Mouse (Mus musculus): Measurements from ENCODE around the gene Specc1. TPM values are rescaled to one million over a fixed set of nuclear protein-coding genes. Genes with fewer than 3 reads are reported as not detected.

Gene Specc1
- polyA plus RNA-seq, 1 experiment from 2014 or later = 8.8 TPM

GRCm38 (mm10) chr11:62128197-62128596 lies 171.6 kb downstream of the Specc1 start:
- Histone ChIP-seq H3K4me3 (no peak overlapping the region), H3K27me3 (no peaks in the 10 kb centered on the region), H3K9ac (no peak overlapping the region), H3K4me2 (no peak overlapping the region), H3K4me1 (0 out of 2 replicates have a peak, but pooled peaks cover 2% of the 10 kb centered on the region), H3K9me3 (no peaks in the 10 kb centered on the region), H3K27ac (no peak overlapping the region), H3K36me3 (0 out of 2 replicates have a peak, but pooled peaks cover 7% of the 10 kb centered on the region)
- ATAC-seq (ENCODE audit: insufficient number of reproducible peaks, low FRiP score, low TSS enrichment, low read depth) = no peak
- 80% methylated on average over 8 of the region's 8 CpGs for WGBS

- H3K27me3 ChIP-seq = no peaks in the 10 kb centered on the region
- H3K4me1 ChIP-seq = 0 out of 2 replicates have a peak, but pooled peaks cover 2% of the 10 kb centered on the region
- no peak overlapping the region for H3K9ac ChIP-seq
- no peaks in the 10 kb centered on the region for H3K9me3 ChIP-seq
- no peak for ATAC-seq (ENCODE audit: insufficient number of reproducible peaks, low FRiP score, low TSS enrichment, low read depth)
- WGBS = 76% methylated on average over 3 of the region's 3 CpGs
- no peak overlapping the region for H3K27ac ChIP-seq
- no peak overlapping the region for H3K4me2 ChIP-seq
- 0 out of 2 replicates have a peak, but pooled peaks cover 7% of the 10 kb centered on the region for H3K36me3 ChIP-seq
- H3K4me3 ChIP-seq = no peak overlapping the region
Measured at GRCm38 (mm10) chr11:62130191-62130590, 173.6 kb downstream of the Specc1 start.

- Histone ChIP-seq H3K27me3 (no peaks in the 10 kb centered on the region), H3K4me2 (no peak overlapping the region)
- ATAC-seq (ENCODE audit: insufficient number of reproducible peaks, low FRiP score, low TSS enrichment, low read depth) = no peak
Measured at GRCm38 (mm10) chr11:62130685-62131295, 174.2 kb downstream of the Specc1 start.

GRCm38 (mm10) chr11:62131601-62132000 lies 175.0 kb downstream of the Specc1 start:
- WGBS = 77% methylated on average over 4 of the region's 4 CpGs

More at GRCm38 (mm10) chr11:62130685-62131295, 174.2 kb downstream of the Specc1 start:
- 0 out of 2 replicates have a peak, but pooled peaks cover 2% of the 10 kb centered on the region for H3K4me1 ChIP-seq
- H3K4me3 ChIP-seq = no peak overlapping the region
- H3K9ac ChIP-seq = no peak overlapping the region
- H3K9me3 ChIP-seq = no peaks in the 10 kb centered on the region
- 0 out of 2 replicates have a peak, but pooled peaks cover 7% of the 10 kb centered on the region for H3K36me3 ChIP-seq
- 50% methylated on average over 2 of the region's 2 CpGs for WGBS
- H3K27ac ChIP-seq = no peak overlapping the region

GRCm38 (mm10) chr11:62134191-62134590 lies 177.6 kb downstream of the Specc1 start:
- no peak for ATAC-seq (ENCODE audit: insufficient number of reproducible peaks, low FRiP score, low TSS enrichment, low read depth)
- WGBS = 86% methylated on average over 2 of the region's 2 CpGs

More at GRCm38 (mm10) chr11:62131601-62132000, 175.0 kb downstream of the Specc1 start:
- H3K4me1 ChIP-seq = 0 out of 2 replicates have a peak, but pooled peaks cover 2% of the 10 kb centered on the region
- no peak overlapping the region for H3K9ac ChIP-seq
- H3K36me3 ChIP-seq = 0 out of 2 replicates have a peak, but pooled peaks cover 7% of the 10 kb centered on the region
- H3K4me3 ChIP-seq = no peak overlapping the region
- no peak overlapping the region for H3K4me2 ChIP-seq
- H3K27ac ChIP-seq = no peak overlapping the region
- ATAC-seq (ENCODE audit: insufficient number of reproducible peaks, low FRiP score, low TSS enrichment, low read depth) = no peak
- H3K9me3 ChIP-seq = no peaks in the 10 kb centered on the region
- no peaks in the 10 kb centered on the region for H3K27me3 ChIP-seq

GRCm38 (mm10) chr11:62145216-62146110 lies 188.9 kb downstream of the Specc1 start:
- H3K9ac ChIP-seq = no peak overlapping the region
- no peaks in the 10 kb centered on the region for H3K27me3 ChIP-seq
- H3K4me1 ChIP-seq = no peaks in the 10 kb centered on the region
- H3K27ac ChIP-seq = no peak overlapping the region
- H3K36me3 ChIP-seq = peaks cover 6% of the 10 kb centered on the region
- no peaks in the 10 kb centered on the region for H3K9me3 ChIP-seq
- WGBS = 65% methylated on average over 7 of the region's 7 CpGs
- H3K4me3 ChIP-seq = no peak overlapping the region
- no peak for ATAC-seq (ENCODE audit: insufficient number of reproducible peaks, low FRiP score, low TSS enrichment, low read depth)
- no peak overlapping the region for H3K4me2 ChIP-seq

More at GRCm38 (mm10) chr11:62134191-62134590, 177.6 kb downstream of the Specc1 start:
- Histone ChIP-seq H3K27ac (no peak overlapping the region), H3K27me3 (no peaks in the 10 kb centered on the region), H3K9ac (no peak overlapping the region), H3K4me3 (no peak overlapping the region), H3K36me3 (0 out of 2 replicates have a peak, but pooled peaks cover 7% of the 10 kb centered on the region), H3K4me1 (no peaks in the 10 kb centered on the region), H3K4me2 (no peak overlapping the region), H3K9me3 (no peaks in the 10 kb centered on the region)

GRCm38 (mm10) chr11:62146661-62147060 lies 190.1 kb downstream of the Specc1 start:
- H3K9ac ChIP-seq = no peak overlapping the region
- ATAC-seq (ENCODE audit: insufficient number of reproducible peaks, low FRiP score, low TSS enrichment, low read depth) = no peak
- 79% methylated on average over 1 of the region's 1 CpGs for WGBS

GRCm38 (mm10) chr11:62148026-62148425 lies 191.5 kb downstream of the Specc1 start:
- H3K9ac ChIP-seq = no peak overlapping the region
- H3K9me3 ChIP-seq = no peaks in the 10 kb centered on the region
- 82% methylated on average over 3 of the region's 3 CpGs for whole genome bisulfite sequencing
- H3K4me1 ChIP-seq = no peaks in the 10 kb centered on the region
- H3K27ac ChIP-seq = no peak overlapping the region
- H3K27me3 ChIP-seq = no peaks in the 10 kb centered on the region
- no peak for ATAC-seq (ENCODE audit: insufficient number of reproducible peaks, low FRiP score, low TSS enrichment, low read depth)
- H3K36me3 ChIP-seq = peaks cover 6% of the 10 kb centered on the region
- no peak overlapping the region for H3K4me2 ChIP-seq
- H3K4me3 ChIP-seq = no peak overlapping the region

More at GRCm38 (mm10) chr11:62146661-62147060, 190.1 kb downstream of the Specc1 start:
- Histone ChIP-seq H3K27me3 (no peaks in the 10 kb centered on the region), H3K36me3 (peaks cover 6% of the 10 kb centered on the region), H3K27ac (no peak overlapping the region), H3K4me3 (no peak overlapping the region), H3K9me3 (no peaks in the 10 kb centered on the region), H3K4me2 (no peak overlapping the region), H3K4me1 (no peaks in the 10 kb centered on the region)

GRCm38 (mm10) chr11:62148449-62148848 lies 191.9 kb downstream of the Specc1 start:
- no peak for ATAC-seq (ENCODE audit: insufficient number of reproducible peaks, low FRiP score, low TSS enrichment, low read depth)
- Histone ChIP-seq H3K4me1 (no peaks in the 10 kb centered on the region), H3K9ac (no peak overlapping the region)

GRCm38 (mm10) chr11:62153057-62153456 lies 196.5 kb downstream of the Specc1 start:
- Histone ChIP-seq H3K4me2 (no peak overlapping the region), H3K4me3 (no peak overlapping the region), H3K27me3 (no peaks in the 10 kb centered on the region), H3K36me3 (no peaks in the 10 kb centered on the region; the same call in 1 of the 2 replicates), H3K4me1 (no peaks in the 10 kb centered on the region), H3K9me3 (no peaks in the 10 kb centered on the region), H3K9ac (no peak overlapping the region), H3K27ac (no peak overlapping the region)
- no peak for ATAC-seq (ENCODE audit: insufficient number of reproducible peaks, low FRiP score, low TSS enrichment, low read depth)
- WGBS = 83% methylated on average over 4 of the region's 4 CpGs

More at GRCm38 (mm10) chr11:62148449-62148848, 191.9 kb downstream of the Specc1 start:
- peaks cover 6% of the 10 kb centered on the region for H3K36me3 ChIP-seq
- H3K4me2 ChIP-seq = no peak overlapping the region
- H3K27me3 ChIP-seq = no peaks in the 10 kb centered on the region
- H3K4me3 ChIP-seq = no peak overlapping the region
- WGBS = 91% methylated on average over 6 of the region's 6 CpGs
- H3K27ac ChIP-seq = no peak overlapping the region
- no peaks in the 10 kb centered on the region for H3K9me3 ChIP-seq

GRCm38 (mm10) chr11:62159803-62160202 lies 203.2 kb downstream of the Specc1 start:
- no peaks in the 10 kb centered on the region for H3K4me1 ChIP-seq
- H3K4me3 ChIP-seq = no peak overlapping the region
- no peak for ATAC-seq (ENCODE audit: insufficient number of reproducible peaks, low FRiP score, low TSS enrichment, low read depth)
- WGBS = 84% methylated on average over 7 of the region's 7 CpGs
- H3K9me3 ChIP-seq = no peaks in the 10 kb centered on the region
- H3K27ac ChIP-seq = no peak overlapping the region
- no peaks in the 10 kb centered on the region for H3K36me3 ChIP-seq
- H3K9ac ChIP-seq = no peak overlapping the region
- H3K4me2 ChIP-seq = no peak overlapping the region
- no peaks in the 10 kb centered on the region for H3K27me3 ChIP-seq

GRCm38 (mm10) chr11:62161450-62161849 lies 204.9 kb downstream of the Specc1 start:
- WGBS = 89% methylated on average over 2 of the region's 2 CpGs
- no peak overlapping the region for H3K4me2 ChIP-seq
- no peak for ATAC-seq (ENCODE audit: insufficient number of reproducible peaks, low FRiP score, low TSS enrichment, low read depth)

More at GRCm38 (mm10) chr11:62161450-62161849, 204.9 kb downstream of the Specc1 start:
- H3K4me3 ChIP-seq = no peak overlapping the region
- no peaks in the 10 kb centered on the region for H3K36me3 ChIP-seq
- no peaks in the 10 kb centered on the region for H3K27me3 ChIP-seq
- no peak overlapping the region for H3K27ac ChIP-seq
- no peaks in the 10 kb centered on the region for H3K9me3 ChIP-seq
- H3K4me1 ChIP-seq = no peaks in the 10 kb centered on the region
- H3K9ac ChIP-seq = no peak overlapping the region

Data from limb, embryonic 15.5 days (tissue).